Comparison of ENCODE assay signal across 21 mouse cellular contexts in the genomic region with DNA sequence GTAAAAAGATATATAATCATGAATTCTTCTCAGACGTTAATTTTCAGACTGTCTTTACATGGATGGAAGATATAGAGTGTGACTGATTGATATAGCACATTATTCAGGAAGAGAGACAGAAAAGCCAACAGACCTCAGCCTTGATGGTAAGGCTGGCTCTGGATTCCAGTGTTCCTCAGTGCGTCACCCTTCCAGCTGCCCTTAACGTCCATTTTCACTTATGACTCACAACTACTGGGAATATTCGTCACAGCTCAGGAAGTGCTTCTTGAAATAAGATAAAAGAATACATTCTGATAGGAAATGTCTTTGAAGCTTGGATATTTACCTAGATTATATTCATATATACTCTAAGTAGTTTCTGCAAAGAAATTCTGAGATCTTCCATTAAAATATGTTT.
DNase-seq lines count a peak whose midpoint lies in the region; ATAC-seq and TF ChIP-seq lines count a peak whose summit lies in the region.
"Had no signal": no experiment of that assay in that cellular context is flagged by ENCODE, and none has a peak within 500 bp of the region (broad histone marks: within the 10 kb centered on the region; RNA-seq: fewer than 3 reads in every experiment).

No protein-coding gene starts in this region.

- TF ChIP-seq RAD21 in CH12.LX (IDR thresholded peaks at IDR 0.05; ENCODE audit: low read depth, low read length): no peak

- dilution Hi-C loops in CH12.LX (cut with MboI; ENCODE audit: extremely low pct_ligation_motif_present, extremely low pct_unique_long_range_greater_than_20kb, low sequenced_read_pairs): no loop called here

- 51% methylated on average over 4 of the region's 4 CpGs for WGBS in liver, postnatal 0 days (ENCODE audit: insufficient replicate concordance)
- WGBS in liver, embryonic 11.5 days: 71% methylated on average over 4 of the region's 4 CpGs
- 90% methylated on average over 4 of the region's 4 CpGs for WGBS in hindbrain, embryonic 16.5 days

- no peak overlapping the region for H3K4me3 ChIP-seq in liver, postnatal 0 days (ENCODE audit: low read depth, low read length)
- no peak overlapping the region for H3K4me3 ChIP-seq in liver, embryonic 11.5 days (ENCODE audit: low read depth, low read length)
- H3K4me3 ChIP-seq in CH12.LX (replicated peaks in 1 of 3; ENCODE audit: low read depth in 2 of 3, low read length in 2 of 3, poor library complexity in 1 of 3): peak overlapping the region in 2 of 3 experiments; percentile 47 to 52
- peak overlapping the region; percentile 11; the same call in 1 of the 2 replicates for H3K4me3 ChIP-seq in brown adipose tissue, adult 24 weeks (ENCODE audit: insufficient read depth, low read depth, low read length)
- peak overlapping the region; percentile 14 for H3K4me3 ChIP-seq in myocyte
- no peak overlapping the region for H3K4me3 ChIP-seq in hindbrain, embryonic 16.5 days (ENCODE audit: low read length)
- H3K4me3 ChIP-seq: embryonic facial prominence, embryonic 10.5 days; heart, adult 2 months; heart, embryonic 15.5 days; hindbrain, embryonic 10.5 days; limb, embryonic 12.5 days; liver, embryonic 15.5 days had no signal

- H3K4me1 ChIP-seq in liver, postnatal 0 days (ENCODE audit: insufficient read depth): no peaks in the 10 kb centered on the region
- no peaks in the 10 kb centered on the region for H3K4me1 ChIP-seq in liver, embryonic 11.5 days (replicated peaks; ENCODE audit: control insufficient read depth, insufficient read depth, low read length)
- H3K4me1 ChIP-seq in CH12.LX (ENCODE audit: control insufficient read depth in 1 of 2, insufficient read depth in 2 of 2): no peaks in the 10 kb centered on the region
- no peaks in the 10 kb centered on the region for H3K4me1 ChIP-seq in brown adipose tissue, adult 24 weeks (ENCODE audit: control insufficient read depth, insufficient read depth, insufficient read length, low read length)
- H3K4me1 ChIP-seq in hindbrain, embryonic 16.5 days (ENCODE audit: control insufficient read depth, insufficient read depth, low read depth, low read length): no peaks in the 10 kb centered on the region
- H3K4me1 ChIP-seq: embryonic facial prominence, embryonic 10.5 days; heart, embryonic 15.5 days; hindbrain, embryonic 10.5 days; limb, embryonic 12.5 days; liver, embryonic 15.5 days had no signal

- 0 out of 2 replicates have a peak overlapping the region, but pooled peaks have one; percentile 38 for H3K4me2 ChIP-seq in liver, postnatal 0 days (ENCODE audit: low read depth, low read length)
- H3K4me2 ChIP-seq in liver, embryonic 11.5 days: no peak overlapping the region
- H3K4me2 ChIP-seq in CH12.LX (ENCODE audit: insufficient read depth, low read depth, poor library complexity, severe bottlenecking) (peak overlapping the region; percentile 51; the same call in 1 of the 2 replicates), myocyte (ENCODE audit: low read depth) (peak overlapping the region; percentile 72)
- H3K4me2 ChIP-seq in hindbrain, embryonic 16.5 days (ENCODE audit: low read length): no peak overlapping the region
- H3K4me2 ChIP-seq: heart, embryonic 15.5 days; limb, embryonic 12.5 days; liver, embryonic 15.5 days had no signal

- H3ac ChIP-seq in myocyte (ENCODE audit: control insufficient read depth, insufficient read length): no peak overlapping the region

- DNase-seq in liver, postnatal 0 days: no peak
- no peak for DNase-seq in liver, embryonic 11.5 days (ENCODE audit: low spot score)
- peak; percentile 16 for DNase-seq in CH12.LX (ENCODE audit: extremely low read depth)
- DNase-seq in lung, postnatal 4 days: no peak
- DNase-seq: cerebellum, adult 8-10 months; gastrocnemius, postnatal 10 days; heart, adult 2 months; kidney, adult 2 months; kidney, postnatal 25 days; thymus, postnatal 25 days had no signal

- H3K36me3 ChIP-seq in liver, postnatal 0 days (replicated peaks; ENCODE audit: insufficient read depth, low read length): no peaks in the 10 kb centered on the region
- H3K36me3 ChIP-seq in liver, embryonic 11.5 days (ENCODE audit: control insufficient read depth, insufficient read depth, low read length): no peaks in the 10 kb centered on the region
- H3K36me3 ChIP-seq in CH12.LX (replicated peaks in 1 of 2; ENCODE audit: control insufficient read depth in 1 of 2, insufficient read depth in 1 of 2, low read length in 1 of 2) (no peaks in the 10 kb centered on the region), myocyte (ENCODE audit: control insufficient read depth, insufficient read depth) (no peaks in the 10 kb centered on the region)
- no peaks in the 10 kb centered on the region for H3K36me3 ChIP-seq in hindbrain, embryonic 16.5 days (ENCODE audit: control insufficient read depth, insufficient read depth, low read length)
- H3K36me3 ChIP-seq: embryonic facial prominence, embryonic 10.5 days; heart, embryonic 15.5 days; hindbrain, embryonic 10.5 days; limb, embryonic 12.5 days; liver, embryonic 15.5 days had no signal

- in situ Hi-C loops in CH12.LX (cut with MboI; ENCODE audit: low pct_ligation_motif_present, low pct_unique_long_range_greater_than_20kb, low sequenced_read_pairs): no loop called here

- H3K27me3 ChIP-seq in liver, postnatal 0 days (ENCODE audit: insufficient read depth, low read length): no peaks in the 10 kb centered on the region
- H3K27me3 ChIP-seq in liver, embryonic 11.5 days (replicated peaks; ENCODE audit: control insufficient read depth, insufficient read depth, low read length): no peaks in the 10 kb centered on the region
- H3K27me3 ChIP-seq in CH12.LX (replicated peaks): no peaks in the 10 kb centered on the region
- H3K27me3 ChIP-seq in myocyte (ENCODE audit: control insufficient read depth, insufficient read depth, insufficient read length): no peaks in the 10 kb centered on the region
- H3K27me3 ChIP-seq in hindbrain, embryonic 16.5 days (replicated peaks; ENCODE audit: control insufficient read depth, insufficient read depth, low read length): no peaks in the 10 kb centered on the region
- H3K27me3 ChIP-seq: heart, embryonic 15.5 days; limb, embryonic 12.5 days; liver, embryonic 15.5 days; Patski had no signal

- H3K79me2 ChIP-seq in CH12.LX (replicated peaks; ENCODE audit: control insufficient read depth, extremely low read depth, insufficient read depth, poor library complexity, severe bottlenecking) (no peaks in the 10 kb centered on the region), myocyte (ENCODE audit: control insufficient read depth, insufficient read depth) (no peaks in the 10 kb centered on the region)

- ATAC-seq in liver, postnatal 0 days: no peak
- ATAC-seq in liver, embryonic 11.5 days (replicated peaks; ENCODE audit: low FRiP score): no peak
- ATAC-seq in hindbrain, embryonic 16.5 days: no peak
- ATAC-seq: lung, postnatal 0 days; midbrain, embryonic 16.5 days; Patski had no signal

- no peak overlapping the region for H3K9ac ChIP-seq in liver, postnatal 0 days (replicated peaks)
- H3K9ac ChIP-seq in liver, embryonic 11.5 days (ENCODE audit: low read depth, low read length): no peak overlapping the region
- H3K9ac ChIP-seq in CH12.LX (ENCODE audit: insufficient read depth, low read depth): no peak overlapping the region; the same call in 1 of the 2 replicates
- H3K9ac ChIP-seq in hindbrain, embryonic 16.5 days (ENCODE audit: low read depth, low read length): no peak overlapping the region
- H3K9ac ChIP-seq: heart, embryonic 15.5 days; limb, embryonic 12.5 days; liver, embryonic 15.5 days had no signal

- no peak for TF ChIP-seq EP300 in liver, postnatal 0 days (IDR thresholded peaks at IDR 0.05; ENCODE audit: low read depth)
- TF ChIP-seq EP300 in CH12.LX (IDR thresholded peaks at IDR 0.05; ENCODE audit: low read length): no peak

- no peak overlapping the region for H3K27ac ChIP-seq in liver, postnatal 0 days (ENCODE audit: low read depth)
- no peak overlapping the region for H3K27ac ChIP-seq in liver, embryonic 11.5 days (ENCODE audit: low read depth, low read length)
- no peak overlapping the region for H3K27ac ChIP-seq in CH12.LX (ENCODE audit: insufficient read depth, low read depth)
- H3K27ac ChIP-seq in brown adipose tissue, adult 24 weeks (replicated peaks; ENCODE audit: low read depth, low read length): no peak overlapping the region
- no peak overlapping the region for H3K27ac ChIP-seq in hindbrain, embryonic 16.5 days (ENCODE audit: low read depth, low read length)
- H3K27ac ChIP-seq: embryonic facial prominence, embryonic 10.5 days; heart, adult 2 months; heart, embryonic 15.5 days; hindbrain, embryonic 10.5 days; limb, embryonic 12.5 days; liver, embryonic 15.5 days had no signal

- TF ChIP-seq POLR2A in CH12.LX (IDR thresholded peaks at IDR 0.05; ENCODE audit: low read depth, low read length) (no peak), myocyte (IDR thresholded peaks at IDR 0.05; ENCODE audit: insufficient read length, low read depth) (no peak)

- no peak for TF ChIP-seq CTCF in liver, postnatal 0 days (IDR thresholded peaks at IDR 0.05; ENCODE audit: low read depth)
- TF ChIP-seq CTCF in CH12.LX (conservative IDR thresholded peaks at IDR 0.05 in 1 of 2, IDR thresholded peaks at IDR 0.05 in 1 of 2; ENCODE audit: low read depth in 2 of 2, low read length in 2 of 2): no peak

- H3K9me3 ChIP-seq in liver, postnatal 0 days (ENCODE audit: low read length): no peaks in the 10 kb centered on the region
- H3K9me3 ChIP-seq in liver, embryonic 11.5 days (ENCODE audit: control insufficient read depth, low read length): no peaks in the 10 kb centered on the region
- H3K9me3 ChIP-seq in CH12.LX (replicated peaks; ENCODE audit: low read length): peaks cover 5% of the 10 kb centered on the region
- no peaks in the 10 kb centered on the region for H3K9me3 ChIP-seq in hindbrain, embryonic 16.5 days (ENCODE audit: control insufficient read depth, low read length)
- H3K9me3 ChIP-seq: embryonic facial prominence, embryonic 10.5 days; heart, embryonic 15.5 days; hindbrain, embryonic 10.5 days; limb, embryonic 12.5 days; liver, embryonic 15.5 days had no signal

TF ChIP-seq in CH12.LX, 34 proteins besides CTCF, POLR2A, EP300 and RAD21 (continues in another document):
- TF ChIP-seq ZNF384 (IDR thresholded peaks at IDR 0.05; ENCODE audit: low read depth, low read length) (no peak), IRF4 (IDR thresholded peaks at IDR 0.05; ENCODE audit: low read depth, low read length) (no peak), USF2 (conservative IDR thresholded peaks at IDR 0.05; ENCODE audit: low read depth, low read length) (no peak), SIN3A (IDR thresholded peaks at IDR 0.05; ENCODE audit: low read length) (no peak), PAX5 (IDR thresholded peaks at IDR 0.05; ENCODE audit: low read length) (no peak), MEF2A (IDR thresholded peaks at IDR 0.05; ENCODE audit: borderline replicate concordance, low read depth, low read length) (no peak)

TF ChIP-seq in myocyte, 11 proteins besides CTCF, POLR2A, EP300 and RAD21:
- TF ChIP-seq CEBPB (IDR thresholded peaks at IDR 0.05; ENCODE audit: insufficient read depth, poor library complexity, severe bottlenecking) (no peak), REST (IDR thresholded peaks at IDR 0.05; ENCODE audit: insufficient read depth, insufficient read length) (no peak)

Comparison
In these comparisons a context has a peak if more than half of its experiments do, and no peak if none do; other contexts are left out.
1. H3K4me2 ChIP-seq: peak in liver, postnatal 0 days (single experiment), CH12.LX (single experiment) and myocyte (single experiment); none in liver, embryonic 11.5 days (single experiment) and hindbrain, embryonic 16.5 days (single experiment).
2. H3K4me3 ChIP-seq: peak in CH12.LX (2 of 3), brown adipose tissue, adult 24 weeks (single experiment) and myocyte (single experiment); none in liver, postnatal 0 days (single experiment), liver, embryonic 11.5 days (single experiment) and hindbrain, embryonic 16.5 days (single experiment).